Mouse (Mus musculus) activated CD4-positive, CD25-positive, alpha-beta regulatory T cell (primary cell): Measurements from ENCODE around the gene Rnase12. TPM values are rescaled to one million over a fixed set of nuclear protein-coding genes. Genes with fewer than 3 reads are reported as not detected.

Source experiments
- polyA plus RNA-seq, 2 experiments: library from polyadenylated mRNA; unstranded; fragments of 100-300 nt; shearing (Covaris generic); gene quantifications; one replicate each; pipeline ENCODE4 v1.2.1; 2017

Gene Rnase12
- polyA plus RNA-seq, result under 1 TPM in 1 of 2 experiments, not detected in 1; 0.51 TPM

DNA sequence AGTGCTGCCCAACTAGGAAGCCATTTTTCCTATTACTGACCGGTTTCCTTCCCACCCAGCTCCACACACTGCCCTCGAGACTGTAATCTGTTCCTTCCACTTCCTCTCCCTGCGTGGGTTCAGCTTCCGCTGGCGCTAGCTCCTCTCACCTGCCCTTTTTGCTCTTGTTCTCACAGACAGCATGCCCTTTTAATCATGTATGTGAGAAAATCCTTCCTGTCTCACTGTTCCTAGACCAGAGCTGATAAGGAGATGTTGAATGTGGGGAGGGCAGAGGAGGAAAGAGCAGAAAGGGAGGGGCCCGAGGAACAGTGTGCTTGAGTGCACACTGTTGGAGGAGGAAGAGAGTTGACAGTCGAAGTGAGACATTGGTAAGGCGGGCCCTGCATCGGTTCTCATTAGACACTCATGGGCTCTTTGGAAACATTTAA lies at the start of gene Rnase12:
Rnase12 (minus strand) TSS at position 261 of the 431 bp plus-strand sequence.

GRCm38 (mm10) chr14:51090921-51091900 lies 33.8 kb upstream of the Rnase12 start, which contains the start of the genes Rnase4 and Ang:
TSS of gene Rnase4 (plus strand) at chr14:51091077.
TSS of gene Ang (plus strand) at chr14:51091150.

GRCm38 (mm10) chr14:51074335-51074734 lies 16.9 kb upstream of the Rnase12 start, which contains the start of gene Olfr750:
TSS of gene Olfr750 (minus strand) at chr14:51074435.

GRCm38 (mm10) chr14:51050063-51050462 lies 7.4 kb downstream of the Rnase12 start, which contains the start of gene Rnase11:
TSS of gene Rnase11 (minus strand) at chr14:51050163.

GRCm38 (mm10) chr14:51041769-51042168 lies 15.7 kb downstream of the Rnase12 start, which contains the start of gene Rnase9:
TSS of gene Rnase9 (minus strand) at chr14:51041869.

GRCm38 (mm10) chr14:51007152-51007801 lies 50.2 kb downstream of the Rnase12 start, which contains the start of gene Rnase10:
TSS of gene Rnase10 (plus strand) at chr14:51007751.

Other genes starting within 250 kb of the Rnase12 start
- not detected for gene Ccnb1ip1, start 249.9 kb downstream of the Rnase12 start, polyA plus RNA-seq
- gene Parp2, start 249.8 kb downstream of the Rnase12 start, polyA plus RNA-seq, result 10 to 100 TPM; 59.8 to 62.3 TPM
- gene Tep1, start 187.1 kb downstream of the Rnase12 start, polyA plus RNA-seq, result 10 to 100 TPM; 19.2 to 24.1 TPM
- under 1 TPM; 0.02 to 0.21 TPM for gene Klhl33, start 160.2 kb downstream of the Rnase12 start, polyA plus RNA-seq
- 10 to 100 TPM; 84.6 to 90.7 TPM for gene Osgep, start 132.8 kb downstream of the Rnase12 start, polyA plus RNA-seq
- gene Apex1, start 132.7 kb downstream of the Rnase12 start, polyA plus RNA-seq, result 10 to 100 TPM; 41.2 to 87.4 TPM
- gene Pip4p1, start 126.8 kb downstream of the Rnase12 start, polyA plus RNA-seq, result 10 to 100 TPM; 60.2 to 68.1 TPM
- 10 to 100 TPM; 50.8 to 76.6 TPM for gene Pnp, start 126.6 kb downstream of the Rnase12 start, polyA plus RNA-seq
- not detected for gene Gm49342, start 113.1 kb downstream of the Rnase12 start, polyA plus RNA-seq
- 1 to 10 TPM; 1.6 to 2.0 TPM for gene Pnp2, start 101.7 kb downstream of the Rnase12 start, polyA plus RNA-seq
- under 1 TPM in 1 of 2 experiments, not detected in 1; 0.19 TPM for gene Rnase10, start 49.9 kb downstream of the Rnase12 start, polyA plus RNA-seq
- gene Rnase9, start 15.8 kb downstream of the Rnase12 start, polyA plus RNA-seq, result not detected
- not detected for gene Rnase11, start 7.5 kb downstream of the Rnase12 start, polyA plus RNA-seq
- under 1 TPM in 1 of 2 experiments, not detected in 1; 0.44 TPM for gene Olfr750, start 16.8 kb upstream of the Rnase12 start, polyA plus RNA-seq
- gene Rnase4, start 33.4 kb upstream of the Rnase12 start, polyA plus RNA-seq, result 10 to 100 TPM in 1 of 2 experiments, 1 to 10 TPM in 1; 9.8 to 25.8 TPM
- 1 to 10 TPM in 1 of 2 experiments, under 1 TPM in 1; 0.49 to 8.6 TPM for gene Ang, start 33.5 kb upstream of the Rnase12 start, polyA plus RNA-seq
- gene Eddm3b, start 56.8 kb upstream of the Rnase12 start, polyA plus RNA-seq, result not detected
- 1 to 10 TPM; 1.3 to 2.7 TPM for gene Rnase6, start 66.2 kb upstream of the Rnase12 start, polyA plus RNA-seq
- under 1 TPM in 1 of 2 experiments, not detected in 1; 0.47 TPM for gene Rnase1, start 89.1 kb upstream of the Rnase12 start, polyA plus RNA-seq
- gene Rnase2b, start 104.6 kb upstream of the Rnase12 start, polyA plus RNA-seq, result not detected
- not detected for gene Ang2, start 141.5 kb upstream of the Rnase12 start, polyA plus RNA-seq
- gene Ear14, start 145.7 kb upstream of the Rnase12 start, polyA plus RNA-seq, result not detected
- under 1 TPM in 1 of 2 experiments, not detected in 1; 0.95 TPM for gene Rnase2a, start 198.5 kb upstream of the Rnase12 start, polyA plus RNA-seq